Mouse (Mus musculus) liver, postnatal 0 days (tissue): ENCODE data around the gene Arl8a.

Experiments
- CTCF ChIP-seq: sonication (generic); IDR thresholded peaks from 2 replicates; pipeline ENCODE4 v1.5.1; 2016; ENCODE audit warnings: antibody characterized with exemption, low read depth
- EP300 ChIP-seq: IDR thresholded peaks from 2 replicates; pipeline ENCODE4 v1.6.1; 2016; ENCODE audit warnings: antibody characterized with exemption, low read depth, mild to moderate bottlenecking

DNA sequence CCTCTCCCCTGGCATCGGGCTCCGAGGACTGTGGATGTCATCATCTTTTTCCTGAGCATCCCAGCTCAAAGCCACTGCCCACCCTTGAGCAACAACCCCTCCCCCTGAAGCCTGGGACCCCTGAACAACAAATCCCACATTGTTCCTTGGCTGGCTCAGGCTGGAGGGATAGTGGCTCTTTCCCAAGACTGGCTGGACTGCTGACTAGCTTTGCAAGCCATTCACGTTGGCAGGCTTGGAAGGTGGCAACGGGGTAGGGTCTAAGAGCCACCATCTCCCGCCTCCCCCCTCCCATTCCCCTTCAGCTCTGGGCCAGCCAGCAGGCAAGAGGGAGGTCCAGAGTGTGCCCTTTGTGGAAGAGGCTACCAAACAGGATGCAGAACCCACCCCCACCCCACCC lies 12.0 kb downstream of the Arl8a start:
- TF ChIP-seq EP300 = no peak
- TF ChIP-seq CTCF = no peak
